In genomic region chr3:100460510-100460909, GRCm38 (mm10) we compare ENCODE assay signal across 19 mouse cellular contexts. TPM values are rescaled to one million over a fixed set of nuclear protein-coding genes. Genes with fewer than 3 reads are reported as not detected.
A peak's percentile ranks its signal among the peaks of the same experiment; 100 is the strongest.
DNase-seq lines count a peak whose midpoint lies in the region; ATAC-seq and TF ChIP-seq lines count a peak whose summit lies in the region.
"Had no signal": no experiment of that assay in that cellular context is flagged by ENCODE, and none has a peak within 500 bp of the region (broad histone marks: within the 10 kb centered on the region; RNA-seq: fewer than 3 reads in every experiment).

No protein-coding gene starts in this region.

- H3K27me3 ChIP-seq in G1E (ENCODE audit: insufficient read depth, low read length) = no peaks in the 10 kb centered on the region; the same call in 1 of the 2 replicates
- no peaks in the 10 kb centered on the region for H3K27me3 ChIP-seq in liver, embryonic 11.5 days (replicated peaks; ENCODE audit: control insufficient read depth, insufficient read depth, low read length)
- H3K27me3 ChIP-seq: forebrain, embryonic 12.5 days; heart, embryonic 15.5 days; kidney, embryonic 15.5 days; lung, embryonic 15.5 days; midbrain, embryonic 13.5 days had no signal

- WGBS in liver, embryonic 11.5 days = 78% methylated on average over 2 of the region's 2 CpGs

- intact Hi-C loops in gastrocnemius, adult 2 months (cut with DNase I) = no loop called here
- intact Hi-C loops in left cerebral cortex, postnatal 14 days (cut with DNase I) = no loop called here

- H3K9ac ChIP-seq in liver, embryonic 11.5 days (ENCODE audit: low read depth, low read length) = no peak overlapping the region
- H3K9ac ChIP-seq: forebrain, embryonic 12.5 days; heart, embryonic 15.5 days; kidney, embryonic 15.5 days; lung, embryonic 15.5 days; midbrain, embryonic 13.5 days had no signal

- DNase-seq in gastrocnemius, adult 2 months = no peak
- no peak for DNase-seq in gastrocnemius, postnatal 25 days
- no peak for DNase-seq in G1E (ENCODE audit: low spot score)
- no peak for DNase-seq in liver, embryonic 11.5 days (ENCODE audit: low spot score)
- DNase-seq in naive thymus-derived CD4-positive, alpha-beta T cell, adult 2 months (ENCODE audit: low read depth) = peak; percentile 63
- no peak for DNase-seq in thymus, postnatal 14 days
- no peak for DNase-seq in thymus, adult 18-20 months
- DNase-seq in left cerebral cortex, postnatal 14 days (ENCODE audit: low spot score in 2 of 2) = no peak
- DNase-seq: adrenal gland, adult 2 months; cerebellum, adult 8-10 months; gastrocnemius, postnatal 10 days; heart, adult 2 months; layer of hippocampus, postnatal 36 days had no signal

- H3K4me3 ChIP-seq in gastrocnemius, adult 2 months = no peak overlapping the region
- H3K4me3 ChIP-seq in G1E (ENCODE audit: low read depth, low read length) = no peak overlapping the region
- H3K4me3 ChIP-seq in liver, embryonic 11.5 days (ENCODE audit: low read depth, low read length) = no peak overlapping the region
- H3K4me3 ChIP-seq: forebrain, embryonic 12.5 days; heart, adult 2 months; heart, embryonic 15.5 days; kidney, embryonic 15.5 days; lung, embryonic 15.5 days; midbrain, embryonic 13.5 days had no signal

- ATAC-seq in G1E (ENCODE audit: extremely low read depth, insufficient number of reproducible peaks, low FRiP score, poor library complexity, severe bottlenecking) = peak; percentile 34; the same call in 1 of the 2 replicates
- ATAC-seq in liver, embryonic 11.5 days (replicated peaks; ENCODE audit: low FRiP score) = peak; percentile 60; the same call in 1 of the 2 replicates
- ATAC-seq: hindbrain, postnatal 0 days; midbrain, embryonic 13.5 days had no signal

- H3K9me3 ChIP-seq in G1E (replicated peaks) = peaks cover 2% of the 10 kb centered on the region; the same call in 1 of the 2 replicates
- no peaks in the 10 kb centered on the region for H3K9me3 ChIP-seq in liver, embryonic 11.5 days (ENCODE audit: control insufficient read depth, low read length)
- H3K9me3 ChIP-seq: forebrain, embryonic 12.5 days; heart, embryonic 15.5 days; kidney, embryonic 15.5 days; lung, embryonic 15.5 days; midbrain, embryonic 13.5 days had no signal

- H3K4me2 ChIP-seq in liver, embryonic 11.5 days = no peak overlapping the region
- H3K4me2 ChIP-seq: forebrain, embryonic 12.5 days; heart, embryonic 15.5 days; kidney, embryonic 15.5 days; lung, embryonic 15.5 days; midbrain, embryonic 13.5 days had no signal

- peak; percentile 4; the same call in 1 of the 2 replicates for TF ChIP-seq CTCF in gastrocnemius, adult 2 months (IDR thresholded peaks at IDR 0.05)
- TF ChIP-seq CTCF in G1E (IDR thresholded peaks at IDR 0.05; ENCODE audit: low read depth, low read length) = no peak

- no peaks in the 10 kb centered on the region for H3K36me3 ChIP-seq in G1E (replicated peaks)
- no peaks in the 10 kb centered on the region for H3K36me3 ChIP-seq in liver, embryonic 11.5 days (ENCODE audit: control insufficient read depth, insufficient read depth, low read length)
- H3K36me3 ChIP-seq: forebrain, embryonic 12.5 days; heart, embryonic 15.5 days; kidney, embryonic 15.5 days; lung, embryonic 15.5 days; midbrain, embryonic 13.5 days had no signal

- peaks cover 17% of the 10 kb centered on the region for H3K4me1 ChIP-seq in G1E (ENCODE audit: insufficient read depth, low read depth, low read length)
- H3K4me1 ChIP-seq in liver, embryonic 11.5 days (replicated peaks; ENCODE audit: control insufficient read depth, insufficient read depth, low read length) = peaks cover 3% of the 10 kb centered on the region; the same call in 1 of the 2 replicates

- H3K27ac ChIP-seq in gastrocnemius, adult 2 months = no peak overlapping the region
- H3K27ac ChIP-seq in liver, embryonic 11.5 days (ENCODE audit: low read depth, low read length) = no peak overlapping the region
- H3K27ac ChIP-seq: forebrain, embryonic 12.5 days; heart, adult 2 months; heart, embryonic 15.5 days; hindbrain, postnatal 0 days; kidney, embryonic 15.5 days; lung, embryonic 15.5 days; midbrain, embryonic 13.5 days had no signal

RNA-seq across cellular contexts. Expression of gene Tent5c, which starts 28.6 kb away (rescaled TPM):
- total RNA-seq in gastrocnemius, adult 2 months (2021) = 1 to 10 TPM; 1.2 to 1.3 TPM
- total RNA-seq in gastrocnemius, postnatal 25 days (2021) = 1 to 10 TPM; 3.3 to 6.1 TPM
- total RNA-seq in G1E (2014; fragmentation: Nextera tagmentation) (58.5 and 74.4 TPM in 2 replicates), G1E (2017) (73.5 and 81.3 TPM in 2 replicates)
- polyA plus RNA-seq in G1E (2012) = 6.1 and 6.2 TPM in 2 replicates
- 10.5 and 11.3 TPM in 2 replicates for polyA plus RNA-seq in liver, embryonic 11.5 days (2014; fragmentation: Nextera tagmentation; extraction: Ambion mirVana)
- total RNA-seq in left cerebral cortex, postnatal 14 days (2021) = 1 to 10 TPM; 3.7 to 4.3 TPM

Comparison
In these comparisons a context has a peak if more than half of its experiments do, and no peak if none do; other contexts are left out.
1. RNA of gene Tent5c, which starts 28.6 kb away (total RNA-seq): 58.5 to 81.3 TPM in G1E; 3.3 to 6.1 TPM in gastrocnemius, postnatal 25 days, 3.7 to 4.3 TPM in left cerebral cortex, postnatal 14 days and 1.2 to 1.3 TPM in gastrocnemius, adult 2 months; every median in the first group is over 4 times any median in the second.